Mouse (Mus musculus) spleen, embryonic (tissue): ENCODE measurements around the gene Phactr3.

ENCODE experiments used
- CTCF ChIA-PET: fragments of 350-600 bp; sonication (Branson Sonifier 250); formaldehyde crosslinking; loops from one replicate; lab custom pipeline; 2022; lab: Charles Lee

The Phactr3 gene

GRCm38 (mm10) chr2:178192881-178193280 is 74.1 kb downstream of the Phactr3 start:
- CTCF ChIA-PET = no interaction called here

GRCm38 (mm10) chr2:178193445-178193844 is 74.7 kb downstream of the Phactr3 start:
- CTCF ChIA-PET = no interaction called here

DNA sequence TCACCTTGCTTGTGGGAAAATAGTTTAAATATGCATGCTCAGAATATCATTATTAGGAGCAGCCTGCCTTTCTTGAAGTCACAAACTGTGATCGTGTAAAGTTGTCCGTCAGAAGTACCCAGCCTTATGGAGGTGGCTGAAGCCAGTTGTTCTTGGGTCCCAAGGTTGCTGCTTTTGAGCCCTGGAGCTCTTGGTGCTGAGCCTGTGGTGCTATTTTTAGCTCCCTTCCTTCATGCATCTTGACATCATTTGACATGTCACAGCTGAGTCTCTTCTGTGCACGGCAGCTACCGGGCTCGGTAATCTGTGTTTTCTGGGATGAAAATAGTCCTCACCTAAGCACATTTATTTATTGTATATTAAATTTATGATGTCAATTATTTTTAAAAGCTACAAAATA is 76.1 kb downstream of the Phactr3 start:
- CTCF ChIA-PET = no interaction called here

- CTCF ChIA-PET = no interaction called here
Measured at GRCm38 (mm10) chr2:178196038-178196437, 77.3 kb downstream of the Phactr3 start.

DNA sequence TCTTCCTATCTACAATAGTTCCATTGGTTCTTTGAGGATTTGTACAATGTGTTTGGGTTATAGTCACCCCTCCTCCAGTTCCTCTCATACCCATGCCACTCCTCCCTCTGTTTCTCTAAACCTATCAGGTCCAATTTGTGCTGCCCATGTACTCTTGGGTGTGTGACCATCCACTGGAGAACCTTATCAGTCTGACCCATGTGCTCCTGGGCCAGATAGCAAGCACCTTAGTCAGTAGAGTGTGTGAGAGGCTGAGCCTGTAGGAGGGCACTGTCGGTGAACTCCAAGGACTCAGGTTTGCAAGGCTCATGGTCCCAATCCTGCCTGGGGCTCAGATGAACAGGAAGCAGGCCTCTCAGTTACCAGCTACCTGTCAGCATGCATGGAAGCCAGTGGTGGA is 78.8 kb downstream of the Phactr3 start:
- CTCF ChIA-PET = no interaction called here

GRCm38 (mm10) chr2:178204455-178204854 is 85.7 kb downstream of the Phactr3 start:
- CTCF ChIA-PET = no interaction called here

DNA sequence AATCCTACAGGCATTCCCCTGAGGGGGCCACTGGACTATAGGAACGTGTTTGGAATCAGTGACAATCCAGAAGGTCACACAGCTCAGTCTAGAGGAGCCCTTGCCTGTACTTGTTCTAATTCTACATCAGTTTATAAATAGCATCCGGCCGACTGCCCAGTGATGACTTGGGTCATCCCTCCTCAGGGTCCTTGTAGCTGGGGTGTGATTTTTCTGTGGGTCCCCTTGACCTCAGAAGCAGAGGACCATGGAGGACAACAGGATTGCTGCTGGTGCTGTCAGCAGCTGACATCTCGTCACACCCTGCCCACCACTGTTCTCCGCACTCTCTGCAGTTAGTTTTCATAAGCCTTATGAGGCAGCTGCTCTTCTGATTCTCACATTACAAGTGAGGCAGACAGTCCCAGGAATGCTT is 89.4 kb downstream of the Phactr3 start:
- CTCF ChIA-PET = no interaction called here

DNA sequence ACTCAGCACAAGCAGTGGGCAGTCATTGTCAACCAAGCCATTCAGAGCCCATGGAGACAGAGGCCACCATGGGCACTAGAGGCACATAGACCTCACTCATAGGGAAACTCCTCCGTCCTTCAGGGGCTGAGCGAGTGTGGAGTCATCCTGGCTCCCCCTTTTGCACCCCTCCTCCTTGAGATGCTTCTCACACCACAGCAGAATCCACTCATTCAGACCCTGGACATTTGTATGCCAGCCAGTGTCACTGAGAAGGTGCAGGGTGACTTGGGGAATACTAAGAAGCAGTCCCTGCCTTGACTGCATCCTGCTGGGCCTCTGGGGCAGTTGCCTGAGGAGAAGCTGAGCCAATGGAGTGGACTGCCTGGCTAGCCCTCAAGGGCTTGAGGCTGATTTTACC is 95.1 kb downstream of the Phactr3 start:
- CTCF ChIA-PET = no interaction called here

DNA sequence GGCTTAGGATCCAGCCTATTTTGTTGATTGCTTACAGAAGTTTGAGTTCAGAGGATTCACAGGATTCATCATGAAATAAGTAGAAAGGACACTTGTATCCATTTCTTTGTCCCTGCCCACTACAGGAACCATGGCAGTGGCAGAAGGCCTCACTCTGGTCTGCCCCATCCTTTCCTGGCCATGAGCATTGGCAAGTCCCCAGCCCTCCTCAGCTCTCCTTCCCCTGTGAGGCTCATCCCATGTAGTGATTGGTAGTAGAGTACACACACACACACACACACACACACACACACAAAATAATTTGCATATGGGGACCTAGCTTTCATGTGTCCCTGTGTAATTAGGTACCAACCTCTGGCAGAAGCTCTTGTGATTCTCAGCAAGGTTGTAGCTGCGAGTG is 95.8 kb downstream of the Phactr3 start:
- CTCF ChIA-PET = no interaction called here

GRCm38 (mm10) chr2:178218461-178218860 is 99.7 kb downstream of the Phactr3 start:
- CTCF ChIA-PET = no interaction called here

DNA sequence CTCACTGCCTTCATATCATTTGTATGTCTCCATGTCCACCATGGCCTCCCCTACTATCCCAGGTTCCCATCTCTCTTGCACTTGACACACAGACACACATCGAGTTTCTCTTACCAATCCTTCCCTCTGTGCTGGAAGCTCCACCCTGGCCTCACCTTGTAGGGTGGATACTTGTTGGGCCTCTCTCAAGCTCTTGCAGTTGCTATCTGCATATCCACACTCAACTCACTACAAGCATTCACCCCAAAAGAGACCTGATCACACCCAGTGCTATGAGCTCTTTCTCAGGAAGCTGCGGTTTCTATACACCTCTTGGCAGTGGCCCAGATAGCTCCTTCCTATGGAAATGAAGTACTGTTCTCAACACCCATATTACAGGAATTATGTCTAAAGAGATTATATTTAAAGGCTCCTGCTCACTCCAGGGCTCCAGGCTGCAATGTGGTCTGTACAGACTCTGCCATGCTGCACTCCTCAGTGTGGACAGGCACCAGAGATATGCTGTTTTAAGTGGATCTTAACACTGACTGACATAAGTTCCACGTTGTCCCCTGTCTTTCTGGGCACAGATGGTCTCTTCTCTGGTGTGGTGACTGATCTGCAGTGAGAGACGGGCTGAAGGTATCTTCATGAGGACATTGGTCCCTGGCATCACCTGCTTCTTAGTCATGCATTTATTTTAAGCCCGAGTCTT is 100.8 kb downstream of the Phactr3 start:
- CTCF ChIA-PET = no interaction called here

GRCm38 (mm10) chr2:178220148-178220717 is 101.5 kb downstream of the Phactr3 start:
- CTCF ChIA-PET = no interaction called here

- CTCF ChIA-PET = no interaction called here
Measured at GRCm38 (mm10) chr2:178221003-178221402, 102.2 kb downstream of the Phactr3 start.

GRCm38 (mm10) chr2:178229231-178229630 is 110.5 kb downstream of the Phactr3 start:
- CTCF ChIA-PET = no interaction called here

GRCm38 (mm10) chr2:178233487-178233886 is 114.7 kb downstream of the Phactr3 start:
- CTCF ChIA-PET = interaction anchor here (0.5 kb wide), 1 partner anchor 46 kb away, joined by 4 read pairs; no protein-coding TSS in a partner anchor

DNA sequence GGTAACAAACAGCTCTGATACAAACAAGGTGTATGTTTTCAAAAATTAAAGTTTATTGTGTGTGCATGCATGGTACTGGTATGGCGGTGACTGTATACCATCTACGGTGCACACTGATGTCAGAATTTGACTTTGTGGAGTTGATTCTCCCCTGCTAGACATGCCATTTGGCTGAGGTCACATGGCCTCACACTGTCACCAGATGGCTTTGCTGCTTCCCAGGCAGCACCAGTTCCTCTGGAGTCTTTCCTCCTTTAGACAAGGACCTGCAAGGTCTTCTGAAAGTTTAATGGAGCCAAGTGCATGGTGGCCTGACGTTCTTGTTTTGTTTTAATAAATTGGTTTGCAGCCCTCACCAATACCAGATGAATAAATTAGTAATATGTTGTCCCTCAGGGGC is 118.3 kb downstream of the Phactr3 start:
- CTCF ChIA-PET = no interaction called here

- CTCF ChIA-PET = no interaction called here
Measured at GRCm38 (mm10) chr2:178238503-178238902, 119.7 kb downstream of the Phactr3 start.

DNA sequence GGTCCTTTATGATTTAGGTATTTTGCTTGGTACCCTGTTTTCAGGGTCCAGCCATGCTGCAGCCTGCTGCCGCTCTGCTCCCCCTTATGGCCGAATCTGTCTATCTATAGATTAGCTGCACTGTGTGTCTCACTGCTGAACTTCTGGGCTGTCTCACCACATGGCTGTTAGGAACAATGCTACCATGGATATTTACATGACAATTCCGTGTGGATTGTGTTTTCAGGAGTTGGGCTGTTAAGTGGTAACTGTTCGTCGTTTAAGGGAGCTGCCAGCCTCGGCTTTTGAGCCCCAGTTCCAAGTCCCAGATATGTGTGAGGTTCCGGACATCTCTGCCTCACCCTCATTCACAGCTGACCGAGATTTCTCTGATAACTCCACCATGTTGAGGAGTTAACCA is 122.1 kb downstream of the Phactr3 start:
- CTCF ChIA-PET = no interaction called here

- CTCF ChIA-PET = no interaction called here
Measured at GRCm38 (mm10) chr2:178241374-178241773, 122.6 kb downstream of the Phactr3 start.

DNA sequence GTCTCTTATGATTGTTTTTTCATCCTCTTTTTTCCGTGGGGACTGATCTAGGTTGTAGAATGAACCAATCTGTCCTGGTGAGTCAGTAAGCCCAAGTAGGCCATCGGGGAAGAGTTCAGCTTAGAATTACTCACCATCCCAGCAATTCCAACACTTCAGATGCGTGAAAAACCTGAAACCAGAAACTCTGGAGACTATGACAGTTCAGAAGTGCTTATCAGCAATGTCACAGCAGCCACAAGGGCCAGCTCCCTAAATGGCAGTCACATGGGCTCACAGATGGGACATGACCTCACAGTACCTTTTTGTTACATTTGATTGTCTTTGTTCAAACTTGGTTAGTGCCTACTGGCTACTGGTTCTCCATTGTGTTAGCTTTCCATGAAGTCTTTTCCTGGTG is 124.2 kb downstream of the Phactr3 start:
- CTCF ChIA-PET = no interaction called here

DNA sequence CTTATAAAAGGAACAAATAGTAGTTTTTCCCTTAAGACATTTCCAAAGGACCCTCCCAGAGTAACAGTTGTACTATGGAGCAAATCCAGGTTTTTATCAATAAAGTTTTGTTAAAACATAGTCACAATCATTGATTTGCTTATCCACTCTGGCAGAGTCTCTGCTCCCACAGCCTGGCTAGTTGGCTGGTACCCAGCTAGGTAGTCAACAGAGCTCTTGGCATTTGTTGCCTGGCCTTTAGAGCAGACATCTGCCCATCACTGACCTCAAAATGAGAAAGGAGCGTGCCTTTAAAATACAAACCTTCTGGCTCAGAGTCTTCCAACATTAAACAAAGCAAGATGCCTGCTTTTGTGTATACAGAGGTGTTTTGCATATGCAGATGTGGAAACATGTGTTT is 126.1 kb downstream of the Phactr3 start:
- CTCF ChIA-PET = no interaction called here

GRCm38 (mm10) chr2:178245841-178246240 is 127.1 kb downstream of the Phactr3 start:
- CTCF ChIA-PET = no interaction called here

- CTCF ChIA-PET = no interaction called here
Measured at GRCm38 (mm10) chr2:178246767-178247166, 128.0 kb downstream of the Phactr3 start.

- CTCF ChIA-PET = no interaction called here
Measured at GRCm38 (mm10) chr2:178247274-178247673, 128.5 kb downstream of the Phactr3 start.
